8 mouse cellular contexts compared by ENCODE assay signal in genomic region chr12:56986049-56986448, GRCm38 (mm10).
DNase-seq lines count a peak whose midpoint lies in the region; ATAC-seq and TF ChIP-seq lines count a peak whose summit lies in the region.

No protein-coding gene starts in this region.

- TF ChIP-seq CTCF in forebrain, postnatal 0 days (IDR thresholded peaks at IDR 0.05; ENCODE audit: low read depth) = peak; percentile 92
- TF ChIP-seq CTCF in lung, adult 2 months (IDR thresholded peaks at IDR 0.05; ENCODE audit: insufficient read depth, low read length) = peak; percentile 74
- TF ChIP-seq CTCF in stomach, postnatal 0 days (IDR thresholded peaks at IDR 0.05; ENCODE audit: low read depth) = peak; percentile 95

- H3K27me3 ChIP-seq in forebrain, postnatal 0 days (ENCODE audit: insufficient read depth, low read length) = peaks cover 9% of the 10 kb centered on the region; the same call in 1 of the 2 replicates
- peaks cover 13% of the 10 kb centered on the region; the same call in 1 of the 2 replicates for H3K27me3 ChIP-seq in forebrain, embryonic 12.5 days
- no peaks in the 10 kb centered on the region; the same call in 1 of the 2 replicates for H3K27me3 ChIP-seq in stomach, postnatal 0 days (ENCODE audit: control insufficient read depth, insufficient read depth, low read length)

- H3K4me3 ChIP-seq in forebrain, postnatal 0 days (ENCODE audit: low read depth, low read length) = no peak overlapping the region
- no peak overlapping the region for H3K4me3 ChIP-seq in forebrain, embryonic 12.5 days (replicated peaks)
- H3K4me3 ChIP-seq in lung, adult 2 months (replicated peaks; ENCODE audit: extremely low read depth, low read depth, low read length) = no peak overlapping the region
- H3K4me3 ChIP-seq in stomach, postnatal 0 days (ENCODE audit: low read depth, low read length) = no peak overlapping the region

- DNase-seq in forebrain, postnatal 0 days = peak; percentile 80
- DNase-seq in 3134 (ENCODE audit: extremely low read depth, insufficient read length, low spot score) = peak; percentile 1
- peak; percentile 14 to 65 for DNase-seq in adrenal gland, adult (ENCODE audit: inconsistent age in 2 of 2, low spot score in 1 of 2)
- DNase-seq in embryo, embryonic 11.5 days (ENCODE audit: low read depth, low spot score) = peak; percentile 42
- peak; percentile 57 for DNase-seq in kidney, postnatal 14 days
- peak; percentile 49 for DNase-seq in lung, adult 2 months
- peak; percentile 63 for DNase-seq in stomach, postnatal 0 days (ENCODE audit: low spot score)

- H3K9me3 ChIP-seq in forebrain, postnatal 0 days (ENCODE audit: low read length) = no peaks in the 10 kb centered on the region
- H3K9me3 ChIP-seq in forebrain, embryonic 12.5 days = no peaks in the 10 kb centered on the region
- H3K9me3 ChIP-seq in stomach, postnatal 0 days (ENCODE audit: control insufficient read depth, low read length) = no peaks in the 10 kb centered on the region

- no peak overlapping the region for H3K27ac ChIP-seq in forebrain, postnatal 0 days (ENCODE audit: low read depth, low read length)
- H3K27ac ChIP-seq in forebrain, embryonic 12.5 days = no peak overlapping the region
- no peak overlapping the region for H3K27ac ChIP-seq in stomach, postnatal 0 days (replicated peaks)

- WGBS in forebrain, postnatal 0 days = 8% methylated on average over 5 of the region's 5 CpGs
- WGBS in forebrain, embryonic 12.5 days = 9% methylated on average over 5 of the region's 5 CpGs
- WGBS in lung, adult 2 months = 6% methylated on average over 5 of the region's 5 CpGs
- WGBS in stomach, postnatal 0 days = 6% methylated on average over 5 of the region's 5 CpGs

- TF ChIP-seq POLR2A in lung, adult 2 months (IDR thresholded peaks at IDR 0.05; ENCODE audit: borderline replicate concordance, extremely low read depth, low read depth, low read length) = no peak

- no peaks in the 10 kb centered on the region for H3K4me1 ChIP-seq in forebrain, postnatal 0 days (ENCODE audit: insufficient read depth)
- no peaks in the 10 kb centered on the region for H3K4me1 ChIP-seq in forebrain, embryonic 12.5 days
- H3K4me1 ChIP-seq in lung, adult 2 months (ENCODE audit: control insufficient read depth, insufficient read depth, low read length) = no peaks in the 10 kb centered on the region
- no peaks in the 10 kb centered on the region for H3K4me1 ChIP-seq in stomach, postnatal 0 days (replicated peaks; ENCODE audit: control insufficient read depth, insufficient read depth)

- no peak overlapping the region for H3K4me2 ChIP-seq in forebrain, postnatal 0 days (ENCODE audit: low read depth)
- no peak overlapping the region for H3K4me2 ChIP-seq in forebrain, embryonic 12.5 days
- H3K4me2 ChIP-seq in stomach, postnatal 0 days (replicated peaks; ENCODE audit: low read depth) = no peak overlapping the region

- no peak overlapping the region for H3K9ac ChIP-seq in forebrain, postnatal 0 days
- H3K9ac ChIP-seq in forebrain, embryonic 12.5 days = no peak overlapping the region
- H3K9ac ChIP-seq in stomach, postnatal 0 days (ENCODE audit: low read length) = no peak overlapping the region

- H3K36me3 ChIP-seq in forebrain, postnatal 0 days (ENCODE audit: insufficient read depth) = no peaks in the 10 kb centered on the region
- no peaks in the 10 kb centered on the region for H3K36me3 ChIP-seq in forebrain, embryonic 12.5 days (replicated peaks)
- H3K36me3 ChIP-seq in stomach, postnatal 0 days (ENCODE audit: control insufficient read depth, insufficient read depth, low read length) = no peaks in the 10 kb centered on the region

- TF ChIP-seq EP300 in stomach, postnatal 0 days (optimal IDR thresholded peaks at IDR 0.05) = no peak

- peak; percentile 42; the same call in 1 of the 2 replicates for ATAC-seq in forebrain, postnatal 0 days
- no peak for ATAC-seq in forebrain, embryonic 12.5 days (ENCODE audit: low FRiP score)
- ATAC-seq in stomach, postnatal 0 days (ENCODE audit: low FRiP score, low TSS enrichment) = no peak

Comparison
In these comparisons a context has a peak if more than half of its experiments do, and no peak if none do; other contexts are left out.
1. DNase-seq: peak in every context shown above with its lines; median percentile 80 in forebrain, postnatal 0 days; 63 in stomach, postnatal 0 days; 57 in kidney, postnatal 14 days; 49 in lung, adult 2 months; 42 in embryo, embryonic 11.5 days; 40 in adrenal gland, adult; 1 in 3134.